Mouse (Mus musculus) urinary bladder, postnatal 4 days (tissue): ENCODE results near the gene Sh3rf3.

Experiments
- DNase-seq, 2 experiments: peaks; one replicate each; pipeline ENCODE4 v3.0.0; 2021 to 2022; ENCODE audit warnings: low spot score in 2 of 2

Sh3rf3 gene

DNA sequence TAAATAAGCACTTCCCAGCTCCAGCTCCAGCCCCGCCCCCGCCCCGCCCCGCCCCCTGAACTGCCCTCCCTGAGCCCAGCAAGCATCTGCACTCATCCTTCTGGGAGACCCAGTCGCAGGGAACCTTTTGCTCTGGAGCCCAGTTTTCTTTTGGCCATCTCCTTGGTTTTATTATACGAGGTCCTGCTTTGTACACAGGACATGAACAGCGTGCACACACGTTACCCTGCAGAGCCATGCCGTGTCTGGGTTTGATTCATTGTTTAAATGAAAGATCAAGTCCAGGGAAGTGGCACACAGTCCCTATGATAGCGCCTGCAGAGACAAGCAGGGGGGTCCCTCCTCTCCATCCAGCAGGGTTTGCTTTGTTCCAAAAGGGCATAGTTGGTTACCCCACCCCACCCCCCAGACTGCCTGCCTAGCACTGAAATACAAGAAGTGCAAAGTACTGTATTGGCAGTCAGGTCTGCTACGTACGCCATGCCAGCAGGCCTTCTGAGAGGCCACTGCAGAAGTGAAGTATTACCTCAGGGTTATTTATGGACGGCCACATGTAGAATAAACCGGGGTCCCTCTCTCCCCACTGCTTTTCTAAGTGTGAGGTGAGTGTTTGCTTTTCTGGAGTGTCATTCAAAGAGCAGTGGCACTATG is 41.5 kb downstream of the Sh3rf3 start:
- DNase-seq, result no peak

DNA sequence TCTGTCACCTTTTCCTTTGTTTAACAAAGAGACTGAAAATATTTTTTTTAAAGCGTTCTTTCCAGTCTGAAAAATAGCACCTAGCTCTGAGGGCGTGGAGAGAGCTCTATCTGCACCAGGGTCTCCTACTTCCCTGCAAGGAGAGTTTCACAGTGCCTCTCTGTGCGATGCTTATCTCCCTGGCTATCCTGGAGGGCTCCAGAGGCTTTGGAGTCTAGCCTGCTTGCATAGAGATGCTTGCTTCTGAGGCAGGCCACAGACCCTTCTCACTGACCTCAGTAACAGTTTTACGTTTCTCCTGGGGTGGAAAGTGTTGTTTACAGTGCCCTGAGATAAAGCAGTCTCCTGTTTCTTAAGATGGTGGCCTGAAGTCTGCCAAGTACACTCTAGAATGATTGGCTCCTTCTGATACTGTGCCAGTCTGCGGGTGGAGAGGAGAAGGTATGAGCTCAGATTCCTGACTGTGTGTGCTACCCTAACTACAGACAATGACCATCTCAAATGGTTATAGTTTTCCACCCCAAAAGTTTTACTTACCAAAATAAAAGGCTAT is 42.1 kb downstream of the Sh3rf3 start:
- DNase-seq, result no peak

- no peak for DNase-seq
These were observed 42.7 kb downstream of the Sh3rf3 start for GRCm38 (mm10) chr10:58855814-58856213.

- no peak for DNase-seq
These were observed 43.6 kb downstream of the Sh3rf3 start for GRCm38 (mm10) chr10:58856742-58857141.

DNA sequence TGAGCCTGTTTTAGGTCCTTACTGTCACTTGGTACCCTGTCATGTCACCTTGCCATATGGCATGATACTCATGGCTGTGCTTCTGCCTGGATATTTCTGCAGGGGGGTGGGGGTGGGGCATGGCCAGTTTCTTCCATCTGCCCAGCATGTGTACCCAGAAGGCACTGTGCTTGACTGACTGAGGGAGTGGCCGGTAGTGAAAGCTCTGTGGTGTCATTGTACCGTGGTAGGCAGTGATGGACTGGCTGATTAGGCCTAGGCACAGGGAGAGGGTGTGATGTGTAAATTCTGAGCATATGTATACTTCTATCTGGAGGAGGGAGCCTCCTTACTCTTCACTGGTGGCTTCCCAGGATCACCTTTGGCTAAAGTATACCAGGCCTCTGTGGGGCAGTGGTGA is 51.6 kb downstream of the Sh3rf3 start:
- no peak for DNase-seq

DNA sequence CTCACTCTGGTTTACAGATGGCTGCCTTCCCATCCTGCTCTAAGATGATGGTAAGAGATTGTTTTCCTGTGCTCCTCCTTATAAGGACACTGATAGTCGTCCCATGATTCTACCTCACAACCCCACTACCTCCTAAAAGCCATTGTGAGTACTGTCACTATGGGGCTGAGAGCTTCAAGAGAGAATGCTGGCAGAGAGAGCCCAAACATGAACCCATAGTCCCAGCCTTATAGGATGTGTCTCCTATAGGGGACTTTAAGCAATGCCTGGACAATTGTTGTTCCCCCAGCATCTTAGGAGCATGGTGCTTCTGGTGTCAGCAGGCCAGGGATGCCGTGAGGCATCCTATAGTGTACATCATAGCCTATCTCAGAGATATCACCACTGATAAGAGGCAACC is 54.4 kb downstream of the Sh3rf3 start:
- no peak for DNase-seq

DNA sequence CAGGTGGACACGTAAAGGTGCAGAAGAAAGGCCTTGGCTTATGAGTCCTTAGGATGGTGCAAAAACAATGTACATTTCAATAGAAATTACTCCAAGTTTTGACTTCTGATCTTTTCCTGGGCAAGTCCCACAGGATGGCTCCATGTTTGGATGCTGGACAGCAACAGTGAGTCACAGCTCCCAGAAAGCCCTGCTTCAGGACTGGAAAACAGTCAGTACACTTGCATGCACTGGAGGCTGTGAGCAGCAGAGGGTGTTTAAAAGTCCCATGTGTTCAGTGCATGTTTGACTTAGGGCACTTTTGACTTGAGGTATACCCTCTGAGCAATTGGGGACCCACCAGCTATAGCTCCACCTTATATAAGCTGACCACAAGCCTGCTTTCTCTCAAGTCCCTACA is 56.7 kb downstream of the Sh3rf3 start:
- no peak for DNase-seq

- DNase-seq, result no peak
These were observed 58.1 kb downstream of the Sh3rf3 start for GRCm38 (mm10) chr10:58871149-58871820.

GRCm38 (mm10) chr10:58871821-58872577 is 58.8 kb downstream of the Sh3rf3 start:
- no peak for DNase-seq

DNA sequence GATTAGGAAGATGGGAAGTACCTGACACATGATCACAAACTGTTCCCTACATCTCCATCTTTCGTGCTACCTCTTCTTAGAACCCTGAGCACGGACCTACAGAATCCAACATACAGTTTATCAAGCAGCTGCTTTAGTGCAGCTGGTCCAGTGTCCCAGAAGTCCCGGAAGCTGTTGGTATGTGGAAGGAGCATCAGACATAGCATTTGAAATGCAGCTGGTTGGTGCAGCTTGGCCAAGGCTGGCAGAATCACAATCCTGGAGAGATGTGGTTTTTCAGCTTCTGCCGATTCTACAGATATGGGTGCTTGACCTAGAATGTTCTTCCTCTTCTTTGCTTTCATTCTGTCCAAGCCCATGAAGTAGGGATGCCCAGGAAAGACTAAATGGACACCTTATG is 64.7 kb downstream of the Sh3rf3 start:
- DNase-seq, result no peak

GRCm38 (mm10) chr10:58878636-58879035 is 65.5 kb downstream of the Sh3rf3 start:
- DNase-seq, result no peak

GRCm38 (mm10) chr10:58882741-58883140 is 69.6 kb downstream of the Sh3rf3 start:
- DNase-seq, result no peak

DNA sequence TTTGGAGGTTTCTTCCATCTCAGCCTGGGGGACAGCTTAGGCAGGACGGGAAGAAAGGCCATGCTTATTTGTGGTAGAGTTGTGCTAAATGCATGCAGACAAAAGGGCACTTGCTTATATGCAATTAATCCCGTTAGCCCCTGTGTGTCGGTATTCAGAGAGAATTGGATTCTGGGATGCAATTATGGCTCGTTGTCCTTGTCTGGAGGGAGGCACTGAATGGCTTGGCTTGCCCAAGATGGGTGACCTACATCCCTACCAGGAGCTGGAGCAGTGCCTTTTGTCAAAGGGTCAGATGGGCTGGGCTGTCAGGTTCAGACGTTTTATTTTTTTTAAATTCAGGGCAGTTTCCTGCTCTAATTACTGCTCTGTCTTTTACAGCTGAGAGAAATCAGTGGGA is 72.2 kb downstream of the Sh3rf3 start:
- DNase-seq, result no peak

GRCm38 (mm10) chr10:58885816-58886215 is 72.7 kb downstream of the Sh3rf3 start:
- no peak for DNase-seq

DNA sequence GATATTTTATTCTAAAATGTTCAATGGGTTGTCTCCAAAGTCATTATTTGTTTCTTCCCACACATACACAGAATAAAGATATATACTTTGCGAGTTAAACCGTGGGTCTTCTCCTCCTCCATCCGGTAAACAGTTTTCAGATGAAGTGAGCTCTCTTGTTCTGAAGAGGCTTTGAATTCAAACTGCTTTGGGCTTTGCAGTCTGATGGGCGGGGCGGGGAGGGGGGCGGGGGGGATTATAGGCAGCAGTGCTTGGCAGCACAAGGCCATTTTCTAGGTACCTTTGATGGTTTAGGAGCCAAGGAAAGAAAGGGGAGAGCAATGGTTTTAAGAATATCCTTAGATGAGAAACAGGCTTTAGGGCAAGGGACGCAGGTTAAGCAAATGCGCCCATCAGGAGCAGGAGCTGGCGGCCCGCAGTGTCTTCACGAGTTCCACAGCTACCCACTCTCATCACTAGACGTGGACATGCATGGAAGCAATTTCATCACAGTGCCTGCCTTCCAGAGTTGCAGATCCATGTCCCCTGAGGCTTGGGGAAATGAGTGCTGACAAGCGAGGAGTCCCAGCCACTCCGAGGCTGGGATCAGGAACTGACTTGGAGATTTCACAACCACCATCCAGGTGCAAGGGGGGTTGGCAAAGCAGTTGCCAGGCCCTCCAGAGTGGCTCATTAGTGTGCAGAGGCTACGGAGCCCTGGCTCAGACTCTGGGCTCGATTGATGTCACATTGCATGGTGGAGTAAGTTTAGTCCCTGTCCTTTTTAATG is 77.7 kb downstream of the Sh3rf3 start:
- DNase-seq, result no peak

GRCm38 (mm10) chr10:58895431-58895830 is 82.3 kb downstream of the Sh3rf3 start:
- no peak for DNase-seq

GRCm38 (mm10) chr10:58897009-58897543 is 83.9 kb downstream of the Sh3rf3 start:
- no peak for DNase-seq

DNA sequence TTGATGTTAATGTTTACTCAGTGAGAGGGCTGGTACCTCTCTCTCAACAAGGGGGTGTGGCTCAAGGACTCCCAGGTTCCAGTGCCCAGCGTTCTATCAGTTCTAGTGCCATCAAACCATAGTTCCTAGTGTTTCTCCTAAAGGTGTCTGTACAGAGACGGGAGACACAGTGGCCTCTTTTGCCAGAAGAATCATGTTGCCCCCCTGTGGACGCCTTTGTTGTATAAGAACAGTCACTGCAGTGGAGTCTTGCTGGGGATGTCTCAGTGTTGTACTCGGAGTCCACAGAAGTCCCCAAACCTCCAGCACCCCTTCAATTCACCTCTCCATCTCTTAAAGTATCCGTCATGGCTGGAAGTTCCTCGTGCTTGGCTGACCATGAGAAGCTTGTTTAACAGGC is 92.1 kb downstream of the Sh3rf3 start:
- no peak for DNase-seq

GRCm38 (mm10) chr10:58907001-58907443 is 93.9 kb downstream of the Sh3rf3 start:
- DNase-seq, result no peak

DNA sequence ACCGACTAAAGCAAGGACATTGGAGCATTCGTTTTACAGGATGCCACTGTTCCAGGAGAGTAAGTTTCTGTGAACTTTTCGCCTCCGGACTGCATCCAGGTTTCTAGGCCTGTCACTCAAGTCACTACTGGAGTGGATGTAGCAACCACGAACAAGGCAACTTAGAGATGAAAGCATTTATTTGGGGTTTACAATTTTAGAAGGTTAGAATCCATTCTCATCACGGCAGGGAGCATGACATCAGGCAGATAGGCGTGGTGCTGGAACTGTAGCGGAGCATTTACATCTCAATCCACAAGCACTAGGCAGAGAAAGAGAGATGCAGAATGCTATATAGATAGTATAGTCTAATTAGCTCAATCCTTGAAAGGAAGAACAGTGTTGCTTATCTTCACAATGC is 95.3 kb downstream of the Sh3rf3 start:
- DNase-seq, result no peak
